Mouse (Mus musculus) neural tube, embryonic 10.5 days (tissue): ENCODE measurements around the gene Serpinb3a.
"Not testable (repeated sequence)": the region's sequence is repeated elsewhere in the genome, so short reads cannot be mapped to it uniquely, and the experiment has no call there.

Experiments used
- DNase-seq: peaks from one replicate; pipeline ENCODE4 v3.0.0-alpha.2; 2017; ENCODE audit warnings: low spot score; ENCODE audit errors: extremely low spot score

The Serpinb3a gene

GRCm38 (mm10) chr1:107052203-107052602 is at the start of gene Serpinb3a:
Gene Serpinb3a, minus strand, starts transcription at chr1:107052303.
- no peak for DNase-seq

GRCm38 (mm10) chr1:107098417-107098816 is 46.3 kb upstream of the Serpinb3a start:
- DNase-seq = no peak

- no peak for DNase-seq
Observed at GRCm38 (mm10) chr1:107083406-107083805, 31.3 kb upstream of the Serpinb3a start, which contains the start of gene Serpinb3d. Gene Serpinb3d, minus strand, starts transcription at chr1:107083506.

GRCm38 (mm10) chr1:107034236-107034635 is 17.9 kb downstream of the Serpinb3a start:
- DNase-seq = not testable (repeated sequence)

GRCm38 (mm10) chr1:107025886-107026285 is 26.2 kb downstream of the Serpinb3a start:
- no peak for DNase-seq

GRCm38 (mm10) chr1:107015210-107015609 is 36.9 kb downstream of the Serpinb3a start:
- no peak for DNase-seq

- peak; percentile 36 for DNase-seq
Observed at GRCm38 (mm10) chr1:107014530-107014929, 37.6 kb downstream of the Serpinb3a start.

GRCm38 (mm10) chr1:107006316-107006715 is 45.8 kb downstream of the Serpinb3a start:
- no peak for DNase-seq

- DNase-seq = no peak
Observed at GRCm38 (mm10) chr1:107001754-107002153, 50.3 kb downstream of the Serpinb3a start.

GRCm38 (mm10) chr1:107000424-107000823 is 51.7 kb downstream of the Serpinb3a start:
- no peak for DNase-seq
